18 mouse cellular contexts compared by ENCODE assay signal in genomic region chr12:56982066-56982626, GRCm38 (mm10).
DNase-seq lines count a peak whose midpoint lies in the region; ATAC-seq and TF ChIP-seq lines count a peak whose summit lies in the region.
"Had no signal": no experiment of that assay in that cellular context is flagged by ENCODE, and none has a peak within 500 bp of the region (broad histone marks: within the 10 kb centered on the region; RNA-seq: fewer than 3 reads in every experiment).

No protein-coding gene starts in this region.

- H3K4me3 ChIP-seq in hindbrain, postnatal 0 days (ENCODE audit: low read length), result no peak overlapping the region
- H3K4me3 ChIP-seq in hindbrain, embryonic 11.5 days (ENCODE audit: low read depth, low read length), result no peak overlapping the region
- no peak overlapping the region for H3K4me3 ChIP-seq in embryonic facial prominence, embryonic 12.5 days
- no peak overlapping the region for H3K4me3 ChIP-seq in limb, embryonic 10.5 days
- H3K4me3 ChIP-seq in limb, embryonic 14.5 days (replicated peaks; ENCODE audit: low read length), result no peak overlapping the region
- no peak overlapping the region for H3K4me3 ChIP-seq in midbrain, embryonic 16.5 days (ENCODE audit: low read depth, low read length)
- H3K4me3 ChIP-seq: forebrain, embryonic 12.5 days; heart, embryonic 13.5 days; hindbrain, embryonic 13.5 days had no signal

- H3K27ac ChIP-seq in hindbrain, postnatal 0 days, result no peak overlapping the region
- H3K27ac ChIP-seq in hindbrain, embryonic 11.5 days (ENCODE audit: low read depth, low read length), result no peak overlapping the region
- no peak overlapping the region for H3K27ac ChIP-seq in embryonic facial prominence, embryonic 12.5 days
- H3K27ac ChIP-seq in limb, embryonic 10.5 days, result peak overlapping the region; percentile 56; the same call in 1 of the 2 replicates
- no peak overlapping the region for H3K27ac ChIP-seq in limb, embryonic 14.5 days (replicated peaks; ENCODE audit: low read depth, low read length)
- no peak overlapping the region for H3K27ac ChIP-seq in midbrain, embryonic 16.5 days (ENCODE audit: low read length)
- H3K27ac ChIP-seq: forebrain, embryonic 12.5 days; heart, embryonic 13.5 days; hindbrain, embryonic 13.5 days had no signal

- H3K9ac ChIP-seq in hindbrain, postnatal 0 days (replicated peaks; ENCODE audit: low read length), result no peak overlapping the region
- no peak overlapping the region for H3K9ac ChIP-seq in hindbrain, embryonic 11.5 days (ENCODE audit: low read depth, low read length)
- no peak overlapping the region for H3K9ac ChIP-seq in embryonic facial prominence, embryonic 12.5 days
- no peak overlapping the region for H3K9ac ChIP-seq in limb, embryonic 14.5 days (ENCODE audit: low read depth, low read length, severe bottlenecking)
- H3K9ac ChIP-seq in midbrain, embryonic 16.5 days (ENCODE audit: low read depth, low read length), result no peak overlapping the region
- H3K9ac ChIP-seq: forebrain, embryonic 12.5 days; forebrain, postnatal 0 days; heart, embryonic 13.5 days; hindbrain, embryonic 13.5 days had no signal

- H3K27me3 ChIP-seq in hindbrain, postnatal 0 days (ENCODE audit: insufficient read depth, low read length), result 0 out of 2 replicates have a peak, but pooled peaks cover 4% of the 10 kb centered on the region
- no peaks in the 10 kb centered on the region for H3K27me3 ChIP-seq in hindbrain, embryonic 11.5 days (ENCODE audit: control insufficient read depth, insufficient read depth, low read length)
- H3K27me3 ChIP-seq in embryonic facial prominence, embryonic 12.5 days, result peaks cover 5% of the 10 kb centered on the region; the same call in 1 of the 2 replicates
- peaks cover 51% of the 10 kb centered on the region for H3K27me3 ChIP-seq in limb, embryonic 10.5 days (ENCODE audit: low read depth, poor library complexity, severe bottlenecking)
- H3K27me3 ChIP-seq in limb, embryonic 14.5 days (ENCODE audit: control insufficient read depth, insufficient read depth, low read length), result peaks cover 12% of the 10 kb centered on the region; the same call in 1 of the 2 replicates
- H3K27me3 ChIP-seq in midbrain, embryonic 16.5 days (ENCODE audit: control insufficient read depth, insufficient read depth, low read depth, low read length), result peaks cover 4% of the 10 kb centered on the region

- no peak for TF ChIP-seq POLR2A in limb, embryonic 14.5 days (IDR thresholded peaks at IDR 0.05; ENCODE audit: borderline replicate concordance, extremely low read depth, insufficient read depth, insufficient read length)

- H3K4me1 ChIP-seq in hindbrain, postnatal 0 days (ENCODE audit: insufficient read depth, low read length), result no peaks in the 10 kb centered on the region
- no peaks in the 10 kb centered on the region for H3K4me1 ChIP-seq in hindbrain, embryonic 11.5 days (replicated peaks; ENCODE audit: control insufficient read depth, insufficient read depth, low read length)
- peaks cover 16% of the 10 kb centered on the region for H3K4me1 ChIP-seq in embryonic facial prominence, embryonic 12.5 days
- H3K4me1 ChIP-seq in limb, embryonic 10.5 days, result peaks cover 15% of the 10 kb centered on the region
- H3K4me1 ChIP-seq in limb, embryonic 14.5 days (ENCODE audit: control insufficient read depth, insufficient read depth, low read length), result peaks cover 6% of the 10 kb centered on the region; the same call in 1 of the 2 replicates
- H3K4me1 ChIP-seq in midbrain, embryonic 16.5 days (ENCODE audit: control insufficient read depth, insufficient read depth, low read length), result no peaks in the 10 kb centered on the region
- H3K4me1 ChIP-seq: forebrain, embryonic 12.5 days; hindbrain, embryonic 13.5 days had no signal

- WGBS in hindbrain, postnatal 0 days, result 69% methylated on average over 15 of the region's 18 CpGs
- WGBS in hindbrain, embryonic 11.5 days, result 69% methylated on average over 17 of the region's 18 CpGs
- 44% methylated on average over 18 of the region's 18 CpGs for WGBS in embryonic facial prominence, embryonic 12.5 days
- 75% methylated on average over 17 of the region's 18 CpGs for WGBS in limb, embryonic 10.5 days
- 28% methylated on average over 17 of the region's 18 CpGs for WGBS in limb, embryonic 14.5 days
- 71% methylated on average over 18 of the region's 18 CpGs for WGBS in midbrain, embryonic 16.5 days

- no peaks in the 10 kb centered on the region for H3K36me3 ChIP-seq in hindbrain, postnatal 0 days (ENCODE audit: insufficient read depth, low read length)
- H3K36me3 ChIP-seq in hindbrain, embryonic 11.5 days (ENCODE audit: control insufficient read depth, insufficient read depth, low read length), result no peaks in the 10 kb centered on the region
- no peaks in the 10 kb centered on the region for H3K36me3 ChIP-seq in embryonic facial prominence, embryonic 12.5 days
- H3K36me3 ChIP-seq in limb, embryonic 10.5 days, result no peaks in the 10 kb centered on the region
- no peaks in the 10 kb centered on the region for H3K36me3 ChIP-seq in limb, embryonic 14.5 days (ENCODE audit: control insufficient read depth, insufficient read depth, low read length)
- H3K36me3 ChIP-seq in midbrain, embryonic 16.5 days (ENCODE audit: control insufficient read depth, insufficient read depth, low read length), result no peaks in the 10 kb centered on the region
- H3K36me3 ChIP-seq: forebrain, embryonic 12.5 days; heart, embryonic 13.5 days; hindbrain, embryonic 13.5 days had no signal

- 0 out of 2 replicates have a peak, but pooled peaks have one; percentile 24 for ATAC-seq in hindbrain, postnatal 0 days
- ATAC-seq in hindbrain, embryonic 11.5 days (ENCODE audit: low FRiP score), result no peak
- peak; percentile 64; the same call in 1 of the 2 replicates for ATAC-seq in embryonic facial prominence, embryonic 12.5 days (ENCODE audit: insufficient number of reproducible peaks, insufficient read depth, low FRiP score, low TSS enrichment)
- peak; percentile 68; the same call in 1 of the 2 replicates for ATAC-seq in limb, embryonic 14.5 days (ENCODE audit: low FRiP score, low read depth)
- ATAC-seq in midbrain, embryonic 16.5 days, result no peak
- ATAC-seq: forebrain, postnatal 0 days had no signal

- TF ChIP-seq CTCF in hindbrain, postnatal 0 days (IDR thresholded peaks at IDR 0.05; ENCODE audit: low read depth), result no peak

- no peak for DNase-seq in hindbrain, postnatal 0 days (ENCODE audit: low spot score)
- no peak for DNase-seq in hindbrain, embryonic 11.5 days (ENCODE audit: low spot score)
- DNase-seq in limb, embryonic 10.5 days (ENCODE audit: low spot score), result no peak
- DNase-seq in limb, embryonic 14.5 days (ENCODE audit: low spot score), result no peak
- DNase-seq in kidney, adult 11 months, result no peak
- DNase-seq in lung, postnatal 10 days, result no peak
- DNase-seq: adrenal gland, postnatal 10 days; cerebellum, adult 11 months; cerebellum, adult 8-10 months; cerebellum, postnatal 25 days; forebrain, postnatal 0 days; gastrocnemius, postnatal 14 days; heart, postnatal 4 days had no signal

- no peak overlapping the region for H3K4me2 ChIP-seq in hindbrain, postnatal 0 days (ENCODE audit: low read depth, low read length)
- no peak overlapping the region for H3K4me2 ChIP-seq in hindbrain, embryonic 11.5 days (replicated peaks; ENCODE audit: low read depth, low read length)
- no peak overlapping the region for H3K4me2 ChIP-seq in embryonic facial prominence, embryonic 12.5 days (replicated peaks)
- H3K4me2 ChIP-seq in limb, embryonic 14.5 days (replicated peaks; ENCODE audit: low read depth, low read length, severe bottlenecking), result 0 out of 2 replicates have a peak overlapping the region, but pooled peaks have one; percentile 6
- H3K4me2 ChIP-seq in midbrain, embryonic 16.5 days (ENCODE audit: low read length), result no peak overlapping the region
- H3K4me2 ChIP-seq: forebrain, embryonic 12.5 days; heart, embryonic 13.5 days; hindbrain, embryonic 13.5 days had no signal

- no peaks in the 10 kb centered on the region for H3K9me3 ChIP-seq in hindbrain, postnatal 0 days (ENCODE audit: low read length)
- no peaks in the 10 kb centered on the region for H3K9me3 ChIP-seq in hindbrain, embryonic 11.5 days (ENCODE audit: control insufficient read depth, low read length)
- H3K9me3 ChIP-seq in embryonic facial prominence, embryonic 12.5 days, result no peaks in the 10 kb centered on the region
- no peaks in the 10 kb centered on the region for H3K9me3 ChIP-seq in limb, embryonic 10.5 days (replicated peaks)
- H3K9me3 ChIP-seq in limb, embryonic 14.5 days (ENCODE audit: control insufficient read depth, low read length), result no peaks in the 10 kb centered on the region
- no peaks in the 10 kb centered on the region for H3K9me3 ChIP-seq in midbrain, embryonic 16.5 days (replicated peaks; ENCODE audit: control insufficient read depth, low read length, poor library complexity, severe bottlenecking)
- H3K9me3 ChIP-seq: forebrain, embryonic 12.5 days; heart, embryonic 13.5 days; hindbrain, embryonic 13.5 days had no signal

Comparison
In these comparisons a context has a peak if more than half of its experiments do, and no peak if none do; other contexts are left out.
1. ATAC-seq: peak in hindbrain, postnatal 0 days (single experiment), embryonic facial prominence, embryonic 12.5 days (single experiment) and limb, embryonic 14.5 days (single experiment); none in hindbrain, embryonic 11.5 days (single experiment) and midbrain, embryonic 16.5 days (single experiment).